Mouse (Mus musculus) embryonic fibroblast, embryonic 13.5 days (primary cell): Measurements from ENCODE around the gene Ftsj1.

Source experiments
- CTCF ChIP-seq: IDR thresholded peaks from 2 replicates; pipeline ENCODE4 v1.5.1; 2011; ENCODE audit warnings: mild to moderate bottlenecking, control low read depth, low read length, moderate library complexity, borderline replicate concordance; ENCODE audit not compliant: insufficient read depth
- POLR2A ChIP-seq: IDR thresholded peaks from 2 replicates; pipeline ENCODE4 v1.6.1; 2011; ENCODE audit warnings: low read depth, mild to moderate bottlenecking, control low read depth, low read length, moderate library complexity

- TF ChIP-seq CTCF (no peak), POLR2A (no peak)
These were observed 3.6 kb downstream of the Ftsj1 start for GRCm38 (mm10) chrX:8248542-8249120.
